Mouse (Mus musculus) mouse embryonic stem cell (cell line): ENCODE measurements around the gene Etfa.

ENCODE experiments used
- in situ Hi-C, 2 experiments: fragments of 300-500 bp; cut with MboI; formaldehyde crosslinking; loops; 1 replicate in 1 of 2; 3 replicates in 1 of 2; pipeline ENCODE4 v1.14.3; 2019 to 2020; ENCODE audit warnings: low sequenced_read_pairs in 2 of 2, low pct_unique_long_range_greater_than_20kb in 1 of 2, mixed read lengths in 1 of 2; ENCODE audit not compliant: unreplicated experiment in 1 of 2

The Etfa gene

GRCm38 (mm10) chr9:55512027-55512543 lies at the start of gene Etfa:
Gene Etfa, minus strand, starts transcription at chr9:55512243.
- in situ Hi-C loops = no loop called here

- in situ Hi-C loops = no loop called here
Observed at GRCm38 (mm10) chr9:55560960-55561359, 48.9 kb upstream of the Etfa start.

- in situ Hi-C loops = no loop called here
Observed at GRCm38 (mm10) chr9:55554986-55555385, 42.9 kb upstream of the Etfa start.

- in situ Hi-C loops = loop anchor here in 1 of 2 experiments (25.0 kb wide), 1 partner anchor 363 kb away; no protein-coding TSS in a partner anchor
Observed at GRCm38 (mm10) chr9:55549302-55549890, 37.4 kb upstream of the Etfa start.

- in situ Hi-C loops = loop anchor here in 1 of 2 experiments (25.0 kb wide), 1 partner anchor 363 kb away; no protein-coding TSS in a partner anchor
Observed at GRCm38 (mm10) chr9:55548871-55549270, 36.8 kb upstream of the Etfa start.

- in situ Hi-C loops = loop anchor here in 1 of 2 experiments (25.0 kb wide), 1 partner anchor 366 kb away; no protein-coding TSS in a partner anchor
Observed at GRCm38 (mm10) chr9:55546176-55547010, 34.4 kb upstream of the Etfa start.

- in situ Hi-C loops = loop anchor here in 1 of 2 experiments (25.0 kb wide), 1 partner anchor 367 kb away; no protein-coding TSS in a partner anchor
Observed at GRCm38 (mm10) chr9:55545556-55546175, 33.6 kb upstream of the Etfa start.

- in situ Hi-C loops = loop anchor here in 1 of 2 experiments (25.0 kb wide), 1 partner anchor 367 kb away; no protein-coding TSS in a partner anchor
Observed at GRCm38 (mm10) chr9:55544861-55545555, 33.0 kb upstream of the Etfa start.

- in situ Hi-C loops = loop anchor here in 1 of 2 experiments (25.0 kb wide), 1 partner anchor 368 kb away; no protein-coding TSS in a partner anchor
Observed at GRCm38 (mm10) chr9:55543703-55544401, 31.8 kb upstream of the Etfa start.

- in situ Hi-C loops = loop anchor here in 1 of 2 experiments (25.0 kb wide), 1 partner anchor 369 kb away; no protein-coding TSS in a partner anchor
Observed at GRCm38 (mm10) chr9:55543336-55543702, 31.3 kb upstream of the Etfa start.

- in situ Hi-C loops = loop anchor here in 1 of 2 experiments (25.0 kb wide), 1 partner anchor 370 kb away; no protein-coding TSS in a partner anchor
Observed at GRCm38 (mm10) chr9:55542366-55543325, 30.6 kb upstream of the Etfa start.

- in situ Hi-C loops = loop anchor here in 1 of 2 experiments (25.0 kb wide), 1 partner anchor 370 kb away; no protein-coding TSS in a partner anchor
Observed at GRCm38 (mm10) chr9:55541681-55542365, 29.8 kb upstream of the Etfa start.

- in situ Hi-C loops = loop anchor here in 1 of 2 experiments (25.0 kb wide), 1 partner anchor 371 kb away; no protein-coding TSS in a partner anchor
Observed at GRCm38 (mm10) chr9:55540888-55541287, 28.8 kb upstream of the Etfa start.

GRCm38 (mm10) chr9:55540391-55540770 lies 28.3 kb upstream of the Etfa start:
- in situ Hi-C loops = loop anchor here in 1 of 2 experiments (25.0 kb wide), 1 partner anchor 372 kb away; no protein-coding TSS in a partner anchor

GRCm38 (mm10) chr9:55539661-55540390 lies 27.8 kb upstream of the Etfa start:
- in situ Hi-C loops = loop anchor here in 1 of 2 experiments (25.0 kb wide), 1 partner anchor 372 kb away; no protein-coding TSS in a partner anchor
